Mouse (Mus musculus): Measurements from ENCODE around the gene S100a2. TPM values are rescaled to one million over a fixed set of nuclear protein-coding genes. Genes with fewer than 3 reads are reported as not detected.

Gene S100a2
- total and polyA plus RNA-seq, 2 experiments, result not detected

- H3K9ac ChIP-seq (ENCODE audit: low read depth, low read length), result no peak overlapping the region
- H3K4me1 ChIP-seq (ENCODE audit: control insufficient read depth, insufficient read depth, low read length), result no peaks in the 10 kb centered on the region
- TF ChIP-seq CTCF (IDR thresholded peaks at IDR 0.05; ENCODE audit: low read depth, low read length) (no peak), POLR2A (IDR thresholded peaks at IDR 0.05; ENCODE audit: extremely low read depth, insufficient read depth, low read length) (no peak)
- H3K36me3 ChIP-seq (ENCODE audit: control insufficient read depth, insufficient read depth, low read length), result no peaks in the 10 kb centered on the region
- no peaks in the 10 kb centered on the region for H3K27me3 ChIP-seq (ENCODE audit: control insufficient read depth, insufficient read depth, low read length)
- no peak overlapping the region for H3K4me3 ChIP-seq (ENCODE audit: insufficient read depth, low read depth, low read length)
- H3K27ac ChIP-seq (replicated peaks; ENCODE audit: insufficient read depth, low read depth, low read length), result no peak overlapping the region
- DNase-seq (ENCODE audit: extremely low read depth, low read depth, low spot score), result no peak
- H3K79me2 ChIP-seq (ENCODE audit: control insufficient read depth, insufficient read depth, low read length), result no peaks in the 10 kb centered on the region
- 86% methylated on average over 14 of the region's 14 CpGs for WGBS
These were observed 2.5 kb upstream of the S100a2 start for GRCm38 (mm10) chr3:90587361-90588101.

GRCm38 (mm10) chr3:90589390-90589789 is 657 bp upstream of the S100a2 start:
- Histone ChIP-seq H3K4me3 (ENCODE audit: insufficient read depth, low read depth, low read length) (no peak overlapping the region), H3K27me3 (ENCODE audit: control insufficient read depth, insufficient read depth, low read length) (no peaks in the 10 kb centered on the region), H3K4me1 (ENCODE audit: control insufficient read depth, insufficient read depth, low read length) (no peaks in the 10 kb centered on the region), H3K36me3 (ENCODE audit: control insufficient read depth, insufficient read depth, low read length) (no peaks in the 10 kb centered on the region), H3K79me2 (ENCODE audit: control insufficient read depth, insufficient read depth, low read length) (no peaks in the 10 kb centered on the region), H3K9ac (ENCODE audit: low read depth, low read length) (no peak overlapping the region), H3K27ac (replicated peaks; ENCODE audit: insufficient read depth, low read depth, low read length) (no peak overlapping the region)
- WGBS, result 77% methylated on average over 6 of the region's 6 CpGs
- TF ChIP-seq POLR2A (IDR thresholded peaks at IDR 0.05; ENCODE audit: extremely low read depth, insufficient read depth, low read length) (no peak), CTCF (IDR thresholded peaks at IDR 0.05; ENCODE audit: low read depth, low read length) (no peak)
- no peak for DNase-seq (ENCODE audit: extremely low read depth, low read depth, low spot score)

GRCm38 (mm10) chr3:90594466-90594865 is 4.4 kb downstream of the S100a2 start:
- H3K4me1 ChIP-seq (ENCODE audit: control insufficient read depth, insufficient read depth, low read length), result no peaks in the 10 kb centered on the region
- H3K4me3 ChIP-seq (ENCODE audit: insufficient read depth, low read depth, low read length), result no peak overlapping the region
- no peak overlapping the region for H3K9ac ChIP-seq (ENCODE audit: low read depth, low read length)
- TF ChIP-seq POLR2A (IDR thresholded peaks at IDR 0.05; ENCODE audit: extremely low read depth, insufficient read depth, low read length), result no peak
- no peak for TF ChIP-seq CTCF (IDR thresholded peaks at IDR 0.05; ENCODE audit: low read depth, low read length)
- no peaks in the 10 kb centered on the region for H3K79me2 ChIP-seq (ENCODE audit: control insufficient read depth, insufficient read depth, low read length)
- 97% methylated on average over 1 of the region's 1 CpGs for WGBS
- H3K27me3 ChIP-seq (ENCODE audit: control insufficient read depth, insufficient read depth, low read length), result no peaks in the 10 kb centered on the region
- no peaks in the 10 kb centered on the region for H3K36me3 ChIP-seq (ENCODE audit: control insufficient read depth, insufficient read depth, low read length)
- DNase-seq (ENCODE audit: extremely low read depth, low read depth, low spot score), result no peak
- no peak overlapping the region for H3K27ac ChIP-seq (replicated peaks; ENCODE audit: insufficient read depth, low read depth, low read length)

- H3K27ac ChIP-seq (replicated peaks; ENCODE audit: insufficient read depth, low read depth, low read length), result no peak overlapping the region
- H3K27me3 ChIP-seq (ENCODE audit: control insufficient read depth, insufficient read depth, low read length), result no peaks in the 10 kb centered on the region
- H3K36me3 ChIP-seq (ENCODE audit: control insufficient read depth, insufficient read depth, low read length), result no peaks in the 10 kb centered on the region
- no peak for DNase-seq (ENCODE audit: extremely low read depth, low read depth, low spot score)
- H3K79me2 ChIP-seq (ENCODE audit: control insufficient read depth, insufficient read depth, low read length), result no peaks in the 10 kb centered on the region
- H3K4me1 ChIP-seq (ENCODE audit: control insufficient read depth, insufficient read depth, low read length), result no peaks in the 10 kb centered on the region
- no peak overlapping the region for H3K9ac ChIP-seq (ENCODE audit: low read depth, low read length)
- H3K4me3 ChIP-seq (ENCODE audit: insufficient read depth, low read depth, low read length), result no peak overlapping the region
- WGBS, result 67% methylated on average over 5 of the region's 5 CpGs
- TF ChIP-seq POLR2A (IDR thresholded peaks at IDR 0.05; ENCODE audit: extremely low read depth, insufficient read depth, low read length), result no peak
- no peak for TF ChIP-seq CTCF (IDR thresholded peaks at IDR 0.05; ENCODE audit: low read depth, low read length)
These were observed 5.5 kb downstream of the S100a2 start for GRCm38 (mm10) chr3:90595556-90595955.

- Histone ChIP-seq H3K27me3 (ENCODE audit: control insufficient read depth, insufficient read depth, low read length) (no peaks in the 10 kb centered on the region), H3K9ac (ENCODE audit: low read depth, low read length) (no peak overlapping the region), H3K27ac (replicated peaks; ENCODE audit: insufficient read depth, low read depth, low read length) (no peak overlapping the region), H3K4me1 (ENCODE audit: control insufficient read depth, insufficient read depth, low read length) (no peaks in the 10 kb centered on the region), H3K4me3 (ENCODE audit: insufficient read depth, low read depth, low read length) (no peak overlapping the region), H3K36me3 (ENCODE audit: control insufficient read depth, insufficient read depth, low read length) (no peaks in the 10 kb centered on the region), H3K79me2 (ENCODE audit: control insufficient read depth, insufficient read depth, low read length) (no peaks in the 10 kb centered on the region)
- no peak for DNase-seq (ENCODE audit: extremely low read depth, low read depth, low spot score)
- 90% methylated on average over 6 of the region's 6 CpGs for WGBS
- no peak for TF ChIP-seq POLR2A (IDR thresholded peaks at IDR 0.05; ENCODE audit: extremely low read depth, insufficient read depth, low read length)
- TF ChIP-seq CTCF (IDR thresholded peaks at IDR 0.05; ENCODE audit: low read depth, low read length), result no peak
These were observed 6.8 kb downstream of the S100a2 start for GRCm38 (mm10) chr3:90596810-90597209.

- DNase-seq (ENCODE audit: extremely low read depth, low read depth, low spot score), result no peak
- H3K27me3 ChIP-seq (ENCODE audit: control insufficient read depth, insufficient read depth, low read length), result no peaks in the 10 kb centered on the region
- H3K36me3 ChIP-seq (ENCODE audit: control insufficient read depth, insufficient read depth, low read length), result no peaks in the 10 kb centered on the region
- H3K9ac ChIP-seq (ENCODE audit: low read depth, low read length), result no peak overlapping the region
- no peak overlapping the region for H3K4me3 ChIP-seq (ENCODE audit: insufficient read depth, low read depth, low read length)
- WGBS, result 62% methylated on average over 6 of the region's 6 CpGs
- H3K4me1 ChIP-seq (ENCODE audit: control insufficient read depth, insufficient read depth, low read length), result no peaks in the 10 kb centered on the region
- TF ChIP-seq POLR2A (IDR thresholded peaks at IDR 0.05; ENCODE audit: extremely low read depth, insufficient read depth, low read length) (no peak), CTCF (IDR thresholded peaks at IDR 0.05; ENCODE audit: low read depth, low read length) (no peak)
- no peaks in the 10 kb centered on the region for H3K79me2 ChIP-seq (ENCODE audit: control insufficient read depth, insufficient read depth, low read length)
- H3K27ac ChIP-seq (replicated peaks; ENCODE audit: insufficient read depth, low read depth, low read length), result no peak overlapping the region
These were observed 7.7 kb downstream of the S100a2 start for GRCm38 (mm10) chr3:90597736-90598135.

All from liver, adult 2 months (tissue).